Mouse (Mus musculus): ENCODE measurements around the gene Alpl. TPM values are rescaled to one million over a fixed set of nuclear protein-coding genes. Genes with fewer than 3 reads are reported as not detected.

Gene Alpl
- polyA plus RNA-seq, 1 experiment from 2014 or later: 4.6 TPM

GRCm38 (mm10) chr4:137794178-137794900 is 1.8 kb downstream of the Alpl start:
- Histone ChIP-seq H3K4me2 (replicated peaks) (no peak overlapping the region), H3K27me3 (replicated peaks) (peaks cover 21% of the 10 kb centered on the region), H3K27ac (no peak overlapping the region), H3K36me3 (no peaks in the 10 kb centered on the region), H3K4me1 (replicated peaks) (peaks cover 11% of the 10 kb centered on the region), H3K9me3 (no peaks in the 10 kb centered on the region), H3K4me3 (replicated peaks) (no peak overlapping the region), H3K9ac (no peak overlapping the region)
- no peak for ATAC-seq
- WGBS: 85% methylated on average over 13 of the region's 13 CpGs

DNA sequence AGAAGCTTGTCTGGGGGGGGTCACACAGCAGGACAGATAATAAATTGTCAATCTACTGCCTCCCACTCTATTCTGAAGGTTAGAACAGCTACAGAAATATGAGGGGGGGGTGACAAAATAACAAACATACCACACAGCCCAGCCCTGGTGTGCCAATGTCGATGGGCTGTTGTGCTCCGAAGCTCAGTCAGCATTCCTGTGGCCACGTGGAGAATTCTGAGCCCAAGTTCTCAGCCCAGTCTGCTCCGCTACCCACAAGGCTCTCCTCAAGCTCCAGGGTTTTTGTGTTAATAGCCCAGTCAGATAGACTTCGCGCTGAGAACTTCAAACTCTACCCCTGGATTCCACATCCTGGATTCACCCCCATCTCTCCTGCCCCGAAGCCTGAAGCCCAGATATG is 2.6 kb downstream of the Alpl start:
- Histone ChIP-seq H3K36me3 (no peaks in the 10 kb centered on the region), H3K27me3 (replicated peaks) (peaks cover 21% of the 10 kb centered on the region), H3K4me1 (replicated peaks) (peaks cover 11% of the 10 kb centered on the region), H3K4me2 (replicated peaks) (no peak overlapping the region), H3K27ac (no peak overlapping the region), H3K9me3 (no peaks in the 10 kb centered on the region), H3K9ac (no peak overlapping the region), H3K4me3 (replicated peaks) (no peak overlapping the region)
- WGBS: 80% methylated on average over 7 of the region's 7 CpGs
- no peak for ATAC-seq

DNA sequence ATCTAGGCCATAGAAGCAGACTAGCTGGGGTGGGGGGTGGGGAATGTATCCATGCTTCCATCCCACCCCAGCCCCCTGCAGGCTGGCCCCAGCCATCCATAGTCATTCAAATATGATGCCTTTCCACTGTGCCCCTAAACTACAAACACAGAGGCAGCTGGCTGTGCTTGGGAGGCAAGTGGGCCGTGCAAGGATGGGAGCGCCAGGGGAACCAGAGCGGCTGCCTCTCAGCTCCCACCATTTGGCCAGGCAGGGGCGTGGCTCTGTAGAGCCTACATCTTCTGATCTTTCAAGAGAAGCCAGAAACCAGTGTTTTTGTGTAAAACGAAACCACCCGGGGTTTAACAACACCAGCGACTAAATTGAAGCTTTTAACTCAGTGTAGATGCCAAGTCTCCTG is 4.7 kb downstream of the Alpl start:
- Histone ChIP-seq H3K9me3 (no peaks in the 10 kb centered on the region), H3K4me2 (replicated peaks) (no peak overlapping the region), H3K4me3 (replicated peaks) (no peak overlapping the region), H3K27ac (no peak overlapping the region), H3K9ac (no peak overlapping the region), H3K36me3 (no peaks in the 10 kb centered on the region), H3K4me1 (replicated peaks) (peaks cover 8% of the 10 kb centered on the region), H3K27me3 (replicated peaks) (peaks cover 19% of the 10 kb centered on the region)
- 22% methylated on average over 7 of the region's 7 CpGs for WGBS
- ATAC-seq: no peak

GRCm38 (mm10) chr4:137790981-137791380 is 5.2 kb downstream of the Alpl start:
- Histone ChIP-seq H3K9me3 (no peaks in the 10 kb centered on the region), H3K27me3 (replicated peaks) (peaks cover 14% of the 10 kb centered on the region), H3K4me3 (replicated peaks) (no peak overlapping the region), H3K9ac (no peak overlapping the region), H3K4me2 (replicated peaks) (no peak overlapping the region), H3K36me3 (no peaks in the 10 kb centered on the region), H3K27ac (no peak overlapping the region), H3K4me1 (replicated peaks) (peaks cover 5% of the 10 kb centered on the region)
- 93% methylated on average over 5 of the region's 5 CpGs for WGBS
- ATAC-seq: no peak

GRCm38 (mm10) chr4:137788511-137789049 is 7.6 kb downstream of the Alpl start:
- ATAC-seq: no peak

DNA sequence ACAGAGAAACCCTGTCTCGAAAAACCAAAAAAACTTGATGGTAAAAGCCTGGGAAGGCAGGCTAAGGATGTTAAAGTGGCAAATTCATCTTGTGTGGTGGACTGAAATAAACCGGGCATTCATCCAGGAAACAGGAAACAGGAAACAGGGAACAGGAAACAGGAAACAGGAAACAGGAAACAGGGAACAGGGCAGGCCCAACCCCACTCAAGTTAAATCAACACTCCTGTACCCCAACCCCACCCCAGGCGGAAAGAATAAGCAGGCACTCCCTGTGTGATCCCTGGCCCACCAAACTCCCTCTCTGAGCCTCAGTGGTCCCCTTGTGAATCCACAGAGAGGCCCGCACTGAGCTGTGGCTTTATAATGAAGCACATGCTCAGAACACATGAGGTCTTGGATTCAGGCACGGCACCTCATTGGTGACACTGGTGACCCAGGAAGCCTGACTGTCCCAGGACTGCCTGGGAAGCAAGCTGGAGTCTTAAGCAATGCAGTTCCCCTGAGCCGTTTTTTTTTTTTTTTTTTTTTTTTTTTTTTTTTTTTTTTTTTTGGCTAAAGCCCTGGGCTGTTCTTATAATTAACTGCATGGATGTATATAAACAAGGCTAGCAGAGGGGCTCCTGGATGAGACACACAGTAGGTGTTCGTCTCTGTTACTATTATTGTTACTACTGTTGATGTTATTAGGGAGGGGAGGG is 8.4 kb downstream of the Alpl start:
- 79% methylated on average over 7 of the region's 7 CpGs for WGBS
- no peak overlapping the region for H3K4me2 ChIP-seq (replicated peaks)
- H3K9me3 ChIP-seq: no peaks in the 10 kb centered on the region
- H3K9ac ChIP-seq: no peak overlapping the region
- H3K27ac ChIP-seq: no peak overlapping the region
- H3K4me1 ChIP-seq (replicated peaks): peaks cover 8% of the 10 kb centered on the region; the same call in 1 of the 2 replicates
- no peak overlapping the region for H3K4me3 ChIP-seq (replicated peaks)
- no peaks in the 10 kb centered on the region for H3K27me3 ChIP-seq (replicated peaks)
- ATAC-seq: no peak
- no peaks in the 10 kb centered on the region for H3K36me3 ChIP-seq

More at GRCm38 (mm10) chr4:137788511-137789049, 7.6 kb downstream of the Alpl start:
- Histone ChIP-seq H3K4me1 (replicated peaks) (peaks cover 5% of the 10 kb centered on the region; the same call in 1 of the 2 replicates), H3K36me3 (no peaks in the 10 kb centered on the region), H3K27ac (no peak overlapping the region), H3K4me3 (replicated peaks) (no peak overlapping the region), H3K9ac (no peak overlapping the region), H3K9me3 (no peaks in the 10 kb centered on the region), H3K27me3 (replicated peaks) (no peaks in the 10 kb centered on the region), H3K4me2 (replicated peaks) (no peak overlapping the region)
- WGBS: 65% methylated on average over 7 of the region's 7 CpGs

DNA sequence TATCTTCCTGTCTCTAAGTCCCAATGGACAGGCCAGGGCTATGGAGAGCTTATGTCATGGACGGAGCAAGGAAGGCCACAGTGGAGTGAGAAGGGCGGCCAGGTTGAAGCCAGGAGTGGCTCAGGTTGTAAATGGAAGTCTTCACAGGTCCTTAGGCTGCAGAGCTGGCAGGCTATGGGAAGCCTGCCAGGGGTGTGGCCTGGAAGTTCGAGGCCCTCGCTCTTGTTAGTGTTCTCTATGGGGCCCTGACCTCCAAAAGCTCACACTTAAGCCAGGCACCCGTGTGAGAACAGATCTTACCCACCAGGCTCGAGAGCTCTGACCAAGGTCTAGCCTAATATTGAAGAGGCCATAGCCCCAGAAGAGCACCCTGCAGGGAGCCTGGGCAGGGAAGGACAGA is 9.7 kb downstream of the Alpl start:
- Histone ChIP-seq H3K9me3 (no peaks in the 10 kb centered on the region), H3K9ac (no peak overlapping the region), H3K4me2 (replicated peaks) (no peak overlapping the region), H3K4me3 (replicated peaks) (no peak overlapping the region), H3K36me3 (no peaks in the 10 kb centered on the region), H3K4me1 (replicated peaks) (peaks cover 8% of the 10 kb centered on the region; the same call in 1 of the 2 replicates), H3K27ac (no peak overlapping the region), H3K27me3 (replicated peaks) (no peaks in the 10 kb centered on the region)
- no peak for ATAC-seq
- 72% methylated on average over 6 of the region's 6 CpGs for WGBS

GRCm38 (mm10) chr4:137785270-137785669 is 10.9 kb downstream of the Alpl start:
- peaks cover 8% of the 10 kb centered on the region; the same call in 1 of the 2 replicates for H3K4me1 ChIP-seq (replicated peaks)
- no peak overlapping the region for H3K9ac ChIP-seq
- 83% methylated on average over 6 of the region's 6 CpGs for WGBS
- 0 out of 2 replicates have a peak, but pooled peaks have one; percentile 36 for ATAC-seq
- no peaks in the 10 kb centered on the region for H3K27me3 ChIP-seq (replicated peaks)
- no peak overlapping the region for H3K4me2 ChIP-seq (replicated peaks)
- no peaks in the 10 kb centered on the region for H3K36me3 ChIP-seq
- no peak overlapping the region for H3K4me3 ChIP-seq (replicated peaks)
- H3K27ac ChIP-seq: no peak overlapping the region
- H3K9me3 ChIP-seq: no peaks in the 10 kb centered on the region

- H3K9ac ChIP-seq: no peak overlapping the region
- peaks cover 8% of the 10 kb centered on the region; the same call in 1 of the 2 replicates for H3K4me1 ChIP-seq (replicated peaks)
- no peak overlapping the region for H3K27ac ChIP-seq
- ATAC-seq: peak; percentile 12; the same call in 1 of the 2 replicates
- 77% methylated on average over 6 of the region's 6 CpGs for WGBS
- no peaks in the 10 kb centered on the region for H3K9me3 ChIP-seq
- no peak overlapping the region for H3K4me3 ChIP-seq (replicated peaks)
- H3K36me3 ChIP-seq: no peaks in the 10 kb centered on the region
- no peak overlapping the region for H3K4me2 ChIP-seq (replicated peaks)
- H3K27me3 ChIP-seq (replicated peaks): no peaks in the 10 kb centered on the region
Observed at GRCm38 (mm10) chr4:137784741-137785140, 11.4 kb downstream of the Alpl start.

DNA sequence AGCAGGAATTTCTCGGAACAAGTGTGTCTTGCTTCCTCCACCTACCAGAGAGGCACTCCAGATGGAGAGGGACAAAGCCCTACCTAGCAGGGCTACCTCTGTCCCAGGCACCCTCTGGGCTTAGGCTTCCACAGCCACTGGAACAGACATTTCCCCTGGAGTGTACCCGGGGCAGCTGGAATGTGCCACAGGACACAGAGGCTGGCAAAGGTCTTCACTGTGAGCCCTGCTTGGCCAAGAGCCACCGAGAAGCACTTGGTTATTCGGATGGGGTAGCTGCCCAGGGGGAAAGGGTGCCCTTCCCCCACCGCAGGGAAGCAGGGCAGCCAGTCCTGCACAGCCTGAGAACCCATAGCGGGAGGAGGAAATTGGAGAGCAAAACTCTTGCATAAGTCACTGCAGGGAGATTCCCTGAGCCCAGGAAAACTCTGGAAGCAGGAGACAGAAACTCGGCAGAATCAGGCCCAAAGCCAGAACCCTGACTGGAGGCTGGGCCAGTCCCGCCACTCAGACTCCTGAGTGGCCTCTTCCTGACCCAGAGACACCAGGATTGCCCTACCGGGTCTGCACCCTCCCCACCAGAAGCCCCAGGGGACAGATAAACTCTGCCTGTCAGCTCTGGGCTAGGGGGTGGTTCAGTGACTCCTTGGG is 12.5 kb downstream of the Alpl start:
- no peaks in the 10 kb centered on the region for H3K9me3 ChIP-seq
- peak overlapping the region; percentile 0; the same call in 1 of the 2 replicates for H3K27ac ChIP-seq
- 38% methylated on average over 9 of the region's 9 CpGs for WGBS
- ATAC-seq: peak; percentile 41
- H3K4me2 ChIP-seq (replicated peaks): no peak overlapping the region
- H3K4me3 ChIP-seq (replicated peaks): no peak overlapping the region
- no peaks in the 10 kb centered on the region for H3K27me3 ChIP-seq (replicated peaks)
- H3K9ac ChIP-seq: no peak overlapping the region
- peaks cover 8% of the 10 kb centered on the region; the same call in 1 of the 2 replicates for H3K4me1 ChIP-seq (replicated peaks)
- H3K36me3 ChIP-seq: no peaks in the 10 kb centered on the region

GRCm38 (mm10) chr4:137781949-137782348 is 14.2 kb downstream of the Alpl start:
- Histone ChIP-seq H3K27ac (no peak overlapping the region), H3K4me2 (replicated peaks) (no peak overlapping the region), H3K27me3 (replicated peaks) (no peaks in the 10 kb centered on the region), H3K9ac (no peak overlapping the region), H3K4me3 (replicated peaks) (no peak overlapping the region), H3K4me1 (replicated peaks) (peaks cover 8% of the 10 kb centered on the region; the same call in 1 of the 2 replicates), H3K36me3 (no peaks in the 10 kb centered on the region), H3K9me3 (no peaks in the 10 kb centered on the region)
- ATAC-seq: no peak
- WGBS: 68% methylated on average over 5 of the region's 5 CpGs

DNA sequence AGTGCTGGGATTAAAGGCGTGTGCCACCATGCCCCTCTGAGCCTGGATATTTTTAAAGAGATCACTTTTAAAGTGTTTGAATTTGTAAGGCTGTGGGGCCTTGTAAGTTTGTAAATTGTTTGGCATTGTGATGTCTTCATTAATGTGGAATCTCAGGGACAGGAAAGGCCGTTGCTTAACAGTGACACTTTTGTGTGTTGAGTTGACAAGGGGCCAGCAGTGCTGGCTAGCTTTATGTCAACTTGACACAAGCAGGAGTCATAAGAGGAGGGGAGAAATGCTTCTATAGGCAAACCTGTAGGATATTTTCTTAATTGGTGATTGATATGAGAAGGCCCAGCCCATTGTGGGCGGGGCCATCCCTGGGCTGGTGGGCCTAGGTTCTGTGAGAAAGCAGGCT is 15.2 kb downstream of the Alpl start:
- Histone ChIP-seq H3K9me3 (no peaks in the 10 kb centered on the region), H3K27ac (no peak overlapping the region), H3K27me3 (replicated peaks) (no peaks in the 10 kb centered on the region), H3K9ac (no peak overlapping the region), H3K36me3 (no peaks in the 10 kb centered on the region), H3K4me1 (replicated peaks) (peaks cover 8% of the 10 kb centered on the region; the same call in 1 of the 2 replicates), H3K4me3 (replicated peaks) (no peak overlapping the region), H3K4me2 (replicated peaks) (no peak overlapping the region)
- no peak for ATAC-seq
- 78% methylated on average over 3 of the region's 3 CpGs for WGBS
